Mouse (Mus musculus) brain, embryonic 14.5 days (tissue): ENCODE measurements at regions not wholly inside any gene's neighbourhood (a gene's known extent, or its start where the extent isn't known, plus 50 kb on each side); places are given as distances from the start of the nearest gene placed in this dataset.

ENCODE experiments used
- CTCF ChIP-seq: fragments of 200-500 bp; IDR thresholded peaks from 2 replicates; pipeline ENCODE4 v1.5.1; 2012; ENCODE audit warnings: inconsistent platforms, mild to moderate bottlenecking, moderate library complexity, borderline replicate concordance; ENCODE audit not compliant: insufficient read depth, insufficient read length; ENCODE audit errors: extremely low read depth
- POLR2A ChIP-seq: fragments of 200-500 bp; IDR thresholded peaks from 2 replicates; pipeline ENCODE4 v1.6.1; 2012; ENCODE audit warnings: mild to moderate bottlenecking, inconsistent platforms, borderline replicate concordance; ENCODE audit not compliant: poor library complexity, insufficient read depth, insufficient read length, severe bottlenecking; ENCODE audit errors: extremely low read depth

- TF ChIP-seq POLR2A (no peak), CTCF (no peak)
Measured at GRCm38 (mm10) chr7:136844282-136844681, 50.1 kb upstream of the Mgmt start.
